Mouse (Mus musculus): Measurements from ENCODE around the gene P2rx6. TPM values are rescaled to one million over a fixed set of nuclear protein-coding genes. Genes with fewer than 3 reads are reported as not detected.

The P2rx6 gene
- 4.6 and 7.6 TPM in 2 replicates for polyA plus RNA-seq (2012; ENCODE audit: insufficient read depth, insufficient read length, missing spikeins)

GRCm38 (mm10) chr16:17561751-17562208, at the start of gene P2rx6:
Gene P2rx6, plus strand, starts transcription at chr16:17561885.
- Histone ChIP-seq H3K27ac (replicated peaks; ENCODE audit: low read depth, low read length) (no peak within 1 kb of the TSS), H3K4me3 (ENCODE audit: insufficient read depth, low read depth, low read length) (peak within 1 kb of the TSS; percentile 59), H3K4me1 (ENCODE audit: control insufficient read depth, insufficient read depth, insufficient read length, low read length) (no peaks in the 10 kb centered on the region)

DNA sequence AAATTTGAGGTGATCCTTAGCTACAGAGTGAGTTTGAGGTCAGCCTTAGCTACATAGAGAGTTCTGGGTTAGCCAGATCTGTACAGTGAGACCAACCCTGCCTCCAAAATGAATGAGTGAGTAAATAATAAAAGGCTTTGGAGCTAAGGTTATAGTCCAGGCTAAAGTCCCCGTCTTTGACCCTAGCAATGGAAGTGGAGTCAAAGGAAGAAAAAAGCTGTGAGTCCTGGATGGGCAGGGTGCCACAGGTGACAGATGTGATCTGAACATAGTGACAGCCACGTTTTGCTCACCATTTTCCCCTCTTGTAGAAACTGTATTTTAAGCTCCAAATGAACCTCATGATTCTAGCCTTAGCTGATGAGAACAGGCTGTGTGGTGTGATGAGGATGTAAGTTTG, 42.8 kb upstream of the P2rx6 start:
- Histone ChIP-seq H3K27ac (replicated peaks; ENCODE audit: low read depth, low read length) (no peak overlapping the region), H3K4me1 (ENCODE audit: control insufficient read depth, insufficient read depth, insufficient read length, low read length) (no peaks in the 10 kb centered on the region), H3K4me3 (ENCODE audit: insufficient read depth, low read depth, low read length) (no peak overlapping the region)

- H3K4me1 ChIP-seq (ENCODE audit: control insufficient read depth, insufficient read depth, insufficient read length, low read length) = no peaks in the 10 kb centered on the region
- no peak overlapping the region for H3K27ac ChIP-seq (replicated peaks; ENCODE audit: low read depth, low read length)
- H3K4me3 ChIP-seq (ENCODE audit: insufficient read depth, low read depth, low read length) = no peak overlapping the region
These were observed 37.5 kb upstream of the P2rx6 start for GRCm38 (mm10) chr16:17524156-17524555.

DNA sequence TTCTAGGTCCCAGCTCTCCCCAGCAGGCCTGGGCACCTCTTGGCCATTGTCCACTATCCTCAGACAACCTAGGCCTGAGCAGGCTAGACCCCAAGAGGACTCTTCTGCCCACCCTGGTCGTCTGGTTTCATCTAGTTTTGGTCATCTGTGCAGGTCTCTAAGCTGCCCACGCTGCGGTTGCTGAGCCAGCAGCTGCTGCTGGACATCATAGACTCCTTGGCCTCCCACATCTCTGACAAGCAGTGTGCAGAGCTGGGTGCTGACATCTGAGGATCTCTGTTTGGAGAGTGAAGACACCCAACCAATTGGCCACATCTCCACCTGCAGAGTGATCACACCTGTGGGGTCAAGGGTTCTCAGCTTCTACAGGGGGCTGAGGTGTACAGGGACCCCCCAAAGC, 36.2 kb upstream of the P2rx6 start:
- Histone ChIP-seq H3K27ac (replicated peaks; ENCODE audit: low read depth, low read length) (no peak overlapping the region), H3K4me3 (ENCODE audit: insufficient read depth, low read depth, low read length) (no peak overlapping the region), H3K4me1 (ENCODE audit: control insufficient read depth, insufficient read depth, insufficient read length, low read length) (peaks cover 3% of the 10 kb centered on the region; the same call in 1 of the 2 replicates)

- no peak overlapping the region for H3K4me3 ChIP-seq (ENCODE audit: insufficient read depth, low read depth, low read length)
- H3K27ac ChIP-seq (replicated peaks; ENCODE audit: low read depth, low read length) = no peak overlapping the region
- peaks cover 3% of the 10 kb centered on the region; the same call in 1 of the 2 replicates for H3K4me1 ChIP-seq (ENCODE audit: control insufficient read depth, insufficient read depth, insufficient read length, low read length)
These were observed 35.5 kb upstream of the P2rx6 start for GRCm38 (mm10) chr16:17526223-17526622.

DNA sequence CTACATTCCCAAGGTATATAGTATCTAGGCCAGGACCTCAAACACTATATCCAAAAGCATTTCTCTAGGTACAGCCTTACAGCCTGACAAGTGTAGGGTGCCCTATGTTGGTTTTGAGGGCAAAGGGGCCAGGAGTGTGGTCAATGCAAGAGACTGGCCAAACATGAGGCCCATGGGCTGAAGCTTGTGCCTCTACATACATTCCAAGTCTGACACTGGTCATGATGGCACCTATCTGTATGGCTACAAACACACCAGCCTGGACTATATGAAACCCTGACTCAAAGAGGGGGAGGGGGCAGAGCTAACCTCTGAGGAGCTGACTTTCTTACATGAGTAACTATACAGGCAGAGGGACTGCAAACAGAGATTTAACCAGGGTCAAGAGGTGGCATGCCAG, 34.1 kb upstream of the P2rx6 start:
- Histone ChIP-seq H3K27ac (replicated peaks; ENCODE audit: low read depth, low read length) (no peak overlapping the region), H3K4me3 (ENCODE audit: insufficient read depth, low read depth, low read length) (no peak overlapping the region), H3K4me1 (ENCODE audit: control insufficient read depth, insufficient read depth, insufficient read length, low read length) (peaks cover 8% of the 10 kb centered on the region; the same call in 1 of the 2 replicates)

- Histone ChIP-seq H3K4me1 (ENCODE audit: control insufficient read depth, insufficient read depth, insufficient read length, low read length) (peaks cover 8% of the 10 kb centered on the region; the same call in 1 of the 2 replicates), H3K4me3 (ENCODE audit: insufficient read depth, low read depth, low read length) (no peak overlapping the region), H3K27ac (replicated peaks; ENCODE audit: low read depth, low read length) (no peak overlapping the region)
These were observed 33.4 kb upstream of the P2rx6 start for GRCm38 (mm10) chr16:17528276-17528675.

DNA sequence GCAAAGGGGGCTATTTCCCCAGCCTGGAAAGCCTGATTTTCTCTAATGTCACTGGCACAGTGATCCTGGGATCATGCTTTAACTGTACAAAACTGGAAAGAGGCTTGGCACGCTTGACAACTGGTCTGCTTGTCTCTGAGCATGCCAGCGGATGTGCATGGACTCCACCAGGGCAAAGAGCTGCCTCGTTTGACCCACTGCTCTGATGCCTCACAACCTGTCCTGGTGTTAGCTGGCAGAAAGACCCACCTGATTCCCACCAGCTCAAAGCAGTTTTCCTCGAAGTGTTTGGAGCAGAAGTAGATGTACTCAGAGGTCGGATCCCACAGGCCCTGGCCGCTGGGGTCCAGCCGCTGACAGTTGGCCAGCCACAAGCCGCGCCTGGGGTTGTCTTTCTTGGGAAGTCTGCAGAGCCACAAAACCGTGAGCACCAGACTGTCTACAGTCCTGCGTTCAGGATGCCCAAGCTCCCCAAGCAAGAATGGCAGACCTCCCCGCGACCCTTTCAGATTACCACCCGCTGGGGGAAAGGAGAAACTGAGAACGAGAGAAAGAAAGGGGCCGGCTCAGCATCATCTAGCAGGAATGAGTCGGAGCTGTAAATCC, 31.6 kb upstream of the P2rx6 start:
- Histone ChIP-seq H3K27ac (replicated peaks; ENCODE audit: low read depth, low read length) (peak overlapping the region; percentile 50), H3K4me3 (ENCODE audit: insufficient read depth, low read depth, low read length) (peak overlapping the region; percentile 71), H3K4me1 (ENCODE audit: control insufficient read depth, insufficient read depth, insufficient read length, low read length) (peaks cover 8% of the 10 kb centered on the region; the same call in 1 of the 2 replicates)

- peak within 1 kb of the TSS; percentile 61 for H3K27ac ChIP-seq (replicated peaks; ENCODE audit: low read depth, low read length)
- peak within 1 kb of the TSS; percentile 71 for H3K4me3 ChIP-seq (ENCODE audit: insufficient read depth, low read depth, low read length)
- H3K4me1 ChIP-seq (ENCODE audit: control insufficient read depth, insufficient read depth, insufficient read length, low read length) = peaks cover 8% of the 10 kb centered on the region; the same call in 1 of the 2 replicates
These were observed 30.9 kb upstream of the P2rx6 start, which contains the start of gene Thap7 for GRCm38 (mm10) chr16:17530640-17531288. Gene Thap7, minus strand, starts transcription at chr16:17531136.

GRCm38 (mm10) chr16:17532271-17532670, 29.4 kb upstream of the P2rx6 start:
- Histone ChIP-seq H3K4me1 (ENCODE audit: control insufficient read depth, insufficient read depth, insufficient read length, low read length) (peaks cover 8% of the 10 kb centered on the region; the same call in 1 of the 2 replicates), H3K27ac (replicated peaks; ENCODE audit: low read depth, low read length) (no peak overlapping the region)

GRCm38 (mm10) chr16:17532676-17533329, 28.9 kb upstream of the P2rx6 start:
- Histone ChIP-seq H3K27ac (replicated peaks; ENCODE audit: low read depth, low read length) (no peak overlapping the region), H3K4me3 (ENCODE audit: insufficient read depth, low read depth, low read length) (no peak overlapping the region), H3K4me1 (ENCODE audit: control insufficient read depth, insufficient read depth, insufficient read length, low read length) (peaks cover 8% of the 10 kb centered on the region; the same call in 1 of the 2 replicates)

More at GRCm38 (mm10) chr16:17532271-17532670, 29.4 kb upstream of the P2rx6 start:
- H3K4me3 ChIP-seq (ENCODE audit: insufficient read depth, low read depth, low read length) = no peak overlapping the region

GRCm38 (mm10) chr16:17536584-17536983, 25.1 kb upstream of the P2rx6 start:
- Histone ChIP-seq H3K4me1 (ENCODE audit: control insufficient read depth, insufficient read depth, insufficient read length, low read length) (peaks cover 3% of the 10 kb centered on the region; the same call in 1 of the 2 replicates), H3K4me3 (ENCODE audit: insufficient read depth, low read depth, low read length) (no peak overlapping the region), H3K27ac (replicated peaks; ENCODE audit: low read depth, low read length) (no peak overlapping the region)

DNA sequence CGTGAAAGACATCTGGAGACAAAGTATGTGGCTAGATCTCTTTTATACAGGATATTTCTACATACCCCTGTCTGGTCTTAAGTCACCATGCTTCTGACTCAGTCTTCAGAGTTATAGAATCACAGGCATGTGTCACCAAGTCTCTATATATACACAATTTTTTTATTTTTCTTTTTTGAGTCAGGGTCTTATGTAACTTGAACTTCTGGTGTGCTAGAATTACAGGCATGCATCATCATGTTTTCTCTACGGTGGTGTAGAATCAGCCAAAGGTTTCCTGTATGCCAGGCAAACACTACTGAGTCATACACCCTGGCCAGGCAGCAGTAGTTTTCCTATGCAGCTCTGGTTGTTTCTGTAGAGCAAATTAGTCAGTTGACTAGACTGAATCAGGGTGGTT, 19.1 kb upstream of the P2rx6 start:
- no peak overlapping the region for H3K27ac ChIP-seq (replicated peaks; ENCODE audit: low read depth, low read length)
- no peak overlapping the region for H3K4me3 ChIP-seq (ENCODE audit: insufficient read depth, low read depth, low read length)
- no peaks in the 10 kb centered on the region for H3K4me1 ChIP-seq (ENCODE audit: control insufficient read depth, insufficient read depth, insufficient read length, low read length)

GRCm38 (mm10) chr16:17552837-17553236, 8.8 kb upstream of the P2rx6 start:
- Histone ChIP-seq H3K4me3 (ENCODE audit: insufficient read depth, low read depth, low read length) (no peak overlapping the region), H3K27ac (replicated peaks; ENCODE audit: low read depth, low read length) (no peak overlapping the region), H3K4me1 (ENCODE audit: control insufficient read depth, insufficient read depth, insufficient read length, low read length) (no peaks in the 10 kb centered on the region)

Measured in brown adipose tissue, adult 24 weeks (tissue).